Mouse (Mus musculus): Measurements from ENCODE around the gene Brca1. TPM values are rescaled to one million over a fixed set of nuclear protein-coding genes. Genes with fewer than 3 reads are reported as not detected.
"Not testable (repeated sequence)": the region's sequence is repeated elsewhere in the genome, so short reads cannot be mapped to it uniquely, and the experiment has no call there.

Brca1 gene
- polyA plus RNA-seq, 1 experiment: 4.6 TPM

- Histone ChIP-seq H3K27me3 (ENCODE audit: control insufficient read depth, insufficient read depth, low read length) (no peaks in the 10 kb centered on the region), H3K4me1 (ENCODE audit: control insufficient read depth, insufficient read depth, low read length) (peaks cover 11% of the 10 kb centered on the region), H3K27ac (ENCODE audit: control insufficient read depth, insufficient read depth, low read depth, low read length) (no peak overlapping the region), H3K36me3 (ENCODE audit: control insufficient read depth, insufficient read depth, low read length) (no peaks in the 10 kb centered on the region), H3K4me3 (ENCODE audit: control insufficient read depth, low read depth, low read length) (no peak overlapping the region)
- TF ChIP-seq CTCF (IDR thresholded peaks at IDR 0.05; ENCODE audit: control insufficient read depth, insufficient read depth, insufficient replicate concordance, low read depth, low read length) (no peak), POLR2A (IDR thresholded peaks at IDR 0.05; ENCODE audit: control insufficient read depth, low read depth, low read length) (no peak)
These were observed 74.1 kb downstream of the Brca1 start for GRCm38 (mm10) chr11:101477552-101478211.

- Histone ChIP-seq H3K4me1 (ENCODE audit: control insufficient read depth, insufficient read depth, low read length) (peaks cover 14% of the 10 kb centered on the region), H3K4me3 (ENCODE audit: control insufficient read depth, low read depth, low read length) (no peak overlapping the region)
These were observed 74.6 kb downstream of the Brca1 start for GRCm38 (mm10) chr11:101477194-101477551.

GRCm38 (mm10) chr11:101476361-101476760 lies 75.4 kb downstream of the Brca1 start:
- H3K36me3 ChIP-seq (ENCODE audit: control insufficient read depth, insufficient read depth, low read length); H3K4me3 ChIP-seq (ENCODE audit: control insufficient read depth, low read depth, low read length); H3K27me3 ChIP-seq (ENCODE audit: control insufficient read depth, insufficient read depth, low read length); H3K27ac ChIP-seq (ENCODE audit: control insufficient read depth, insufficient read depth, low read depth, low read length): not testable (repeated sequence)
- H3K4me1 ChIP-seq (ENCODE audit: control insufficient read depth, insufficient read depth, low read length): peaks cover 14% of the 10 kb centered on the region

More at GRCm38 (mm10) chr11:101477194-101477551, 74.6 kb downstream of the Brca1 start:
- Histone ChIP-seq H3K27me3 (ENCODE audit: control insufficient read depth, insufficient read depth, low read length) (no peaks in the 10 kb centered on the region), H3K36me3 (ENCODE audit: control insufficient read depth, insufficient read depth, low read length) (no peaks in the 10 kb centered on the region), H3K27ac (ENCODE audit: control insufficient read depth, insufficient read depth, low read depth, low read length) (no peak overlapping the region)
- no peak for TF ChIP-seq CTCF (IDR thresholded peaks at IDR 0.05; ENCODE audit: control insufficient read depth, insufficient read depth, insufficient replicate concordance, low read depth, low read length)
- TF ChIP-seq POLR2A (IDR thresholded peaks at IDR 0.05; ENCODE audit: control insufficient read depth, low read depth, low read length): no peak

- H3K4me3 ChIP-seq (ENCODE audit: control insufficient read depth, low read depth, low read length): no peak overlapping the region
- no peak for TF ChIP-seq POLR2A (IDR thresholded peaks at IDR 0.05; ENCODE audit: control insufficient read depth, low read depth, low read length)
- no peak for TF ChIP-seq CTCF (IDR thresholded peaks at IDR 0.05; ENCODE audit: control insufficient read depth, insufficient read depth, insufficient replicate concordance, low read depth, low read length)
- H3K36me3 ChIP-seq (ENCODE audit: control insufficient read depth, insufficient read depth, low read length): no peaks in the 10 kb centered on the region
- H3K27me3 ChIP-seq (ENCODE audit: control insufficient read depth, insufficient read depth, low read length): no peaks in the 10 kb centered on the region
- H3K4me1 ChIP-seq (ENCODE audit: control insufficient read depth, insufficient read depth, low read length): peaks cover 12% of the 10 kb centered on the region
- H3K27ac ChIP-seq (ENCODE audit: control insufficient read depth, insufficient read depth, low read depth, low read length): no peak overlapping the region
These were observed 77.5 kb downstream of the Brca1 start for GRCm38 (mm10) chr11:101474298-101474697.

GRCm38 (mm10) chr11:101473686-101474085 lies 78.1 kb downstream of the Brca1 start:
- not testable (repeated sequence) for H3K27ac ChIP-seq (ENCODE audit: control insufficient read depth, insufficient read depth, low read depth, low read length); H3K36me3 ChIP-seq (ENCODE audit: control insufficient read depth, insufficient read depth, low read length); H3K4me3 ChIP-seq (ENCODE audit: control insufficient read depth, low read depth, low read length); H3K27me3 ChIP-seq (ENCODE audit: control insufficient read depth, insufficient read depth, low read length)
- H3K4me1 ChIP-seq (ENCODE audit: control insufficient read depth, insufficient read depth, low read length): peaks cover 11% of the 10 kb centered on the region

GRCm38 (mm10) chr11:101472336-101472735 lies 79.4 kb downstream of the Brca1 start:
- Histone ChIP-seq H3K4me1 (ENCODE audit: control insufficient read depth, insufficient read depth, low read length) (peaks cover 15% of the 10 kb centered on the region), H3K27ac (ENCODE audit: control insufficient read depth, insufficient read depth, low read depth, low read length) (no peak overlapping the region), H3K36me3 (ENCODE audit: control insufficient read depth, insufficient read depth, low read length) (no peaks in the 10 kb centered on the region), H3K27me3 (ENCODE audit: control insufficient read depth, insufficient read depth, low read length) (no peaks in the 10 kb centered on the region), H3K4me3 (ENCODE audit: control insufficient read depth, low read depth, low read length) (no peak overlapping the region)
- no peak for TF ChIP-seq CTCF (IDR thresholded peaks at IDR 0.05; ENCODE audit: control insufficient read depth, insufficient read depth, insufficient replicate concordance, low read depth, low read length)
- TF ChIP-seq POLR2A (IDR thresholded peaks at IDR 0.05; ENCODE audit: control insufficient read depth, low read depth, low read length): no peak

GRCm38 (mm10) chr11:101471926-101472325 lies 79.8 kb downstream of the Brca1 start:
- no peak overlapping the region for H3K4me3 ChIP-seq (ENCODE audit: control insufficient read depth, low read depth, low read length)
- no peak overlapping the region for H3K27ac ChIP-seq (ENCODE audit: control insufficient read depth, insufficient read depth, low read depth, low read length)
- H3K27me3 ChIP-seq (ENCODE audit: control insufficient read depth, insufficient read depth, low read length): no peaks in the 10 kb centered on the region
- no peaks in the 10 kb centered on the region for H3K36me3 ChIP-seq (ENCODE audit: control insufficient read depth, insufficient read depth, low read length)
- H3K4me1 ChIP-seq (ENCODE audit: control insufficient read depth, insufficient read depth, low read length): peaks cover 15% of the 10 kb centered on the region
- no peak for TF ChIP-seq CTCF (IDR thresholded peaks at IDR 0.05; ENCODE audit: control insufficient read depth, insufficient read depth, insufficient replicate concordance, low read depth, low read length)
- TF ChIP-seq POLR2A (IDR thresholded peaks at IDR 0.05; ENCODE audit: control insufficient read depth, low read depth, low read length): no peak

- TF ChIP-seq POLR2A (IDR thresholded peaks at IDR 0.05; ENCODE audit: control insufficient read depth, low read depth, low read length): no peak
- TF ChIP-seq CTCF (IDR thresholded peaks at IDR 0.05; ENCODE audit: control insufficient read depth, insufficient read depth, insufficient replicate concordance, low read depth, low read length): no peak
- Histone ChIP-seq H3K27me3 (ENCODE audit: control insufficient read depth, insufficient read depth, low read length) (no peaks in the 10 kb centered on the region), H3K4me1 (ENCODE audit: control insufficient read depth, insufficient read depth, low read length) (peaks cover 18% of the 10 kb centered on the region)
These were observed 81.5 kb downstream of the Brca1 start for GRCm38 (mm10) chr11:101470206-101470605.

More at GRCm38 (mm10) chr11:101470206-101470605, 81.5 kb downstream of the Brca1 start:
- H3K36me3 ChIP-seq (ENCODE audit: control insufficient read depth, insufficient read depth, low read length): no peaks in the 10 kb centered on the region
- H3K27ac ChIP-seq (ENCODE audit: control insufficient read depth, insufficient read depth, low read depth, low read length): no peak overlapping the region
- H3K4me3 ChIP-seq (ENCODE audit: control insufficient read depth, low read depth, low read length): no peak overlapping the region
